Mouse (Mus musculus) C2C12 (cell line): ENCODE measurements around the gene Mob3b. TPM values are rescaled to one million over a fixed set of nuclear protein-coding genes. Genes with fewer than 3 reads are reported as not detected.

ENCODE experiments used
- H3K27me3 ChIP-seq: one replicate; pipeline ENCODE4 v1.6.1; 2011; ENCODE audit not compliant: control insufficient read depth, insufficient read depth, insufficient read length
- H3K36me3 ChIP-seq: one replicate; pipeline ENCODE4 v1.6.1; 2011; ENCODE audit not compliant: control insufficient read depth, insufficient read depth
- H3K4me3 ChIP-seq: one replicate; pipeline ENCODE4 v1.5.1; 2011; ENCODE audit warnings: mild to moderate bottlenecking, control low read depth; ENCODE audit not compliant: poor library complexity, insufficient read depth, severe bottlenecking
- H3K79me2 ChIP-seq: one replicate; pipeline ENCODE4 v1.6.1; 2011; ENCODE audit not compliant: control insufficient read depth, insufficient read depth
- H3K79me3 ChIP-seq: one replicate; pipeline ENCODE4 v1.6.1; 2011; ENCODE audit warnings: low read depth, control low read depth
- H3ac ChIP-seq: one replicate; pipeline ENCODE3; 2011; ENCODE audit warnings: low read depth; ENCODE audit not compliant: control insufficient read depth, insufficient read length
- CEBPB ChIP-seq: IDR thresholded peaks from one replicate; pipeline ENCODE4 v1.6.1; 2011; ENCODE audit warnings: low read depth, mild to moderate bottlenecking, control low read depth, moderate library complexity
- CTCF ChIP-seq: IDR thresholded peaks from one replicate; pipeline ENCODE4 v1.5.1; 2011; ENCODE audit not compliant: control insufficient read depth, insufficient read depth, insufficient read length
- FOSL1 ChIP-seq: IDR thresholded peaks from one replicate; pipeline ENCODE4 v1.8.0; 2011; ENCODE audit warnings: mild to moderate bottlenecking, low read length; ENCODE audit not compliant: poor library complexity, insufficient read depth, severe bottlenecking
- MAX ChIP-seq: IDR thresholded peaks from one replicate; pipeline ENCODE4 v1.6.1; 2011; ENCODE audit warnings: mild to moderate bottlenecking, control low read depth
- MYOD1 ChIP-seq: IDR thresholded peaks from one replicate; pipeline ENCODE4 v1.6.1; 2011; ENCODE audit warnings: low read depth; ENCODE audit not compliant: control insufficient read depth, insufficient read length
- MYOG ChIP-seq: IDR thresholded peaks from one replicate; pipeline ENCODE4 v1.6.1; 2011; ENCODE audit not compliant: control insufficient read depth, insufficient read length; ENCODE audit errors: extremely low read depth
- USF1 ChIP-seq: IDR thresholded peaks from one replicate; pipeline ENCODE4 v1.6.1; 2011; ENCODE audit warnings: low read depth, mild to moderate bottlenecking, control low read depth, moderate library complexity
- polyA plus RNA-seq: library from polyadenylated mRNA; unstranded; fragments of >200 nt; fragmentation: generic; extraction: Trizol; gene quantifications from one replicate; pipeline ENCODE4 v1.2.1, GENCODE M21; 2012; ENCODE audit warnings: missing spikeins

Mob3b gene
- polyA plus RNA-seq, 1 experiment, result 0.18 TPM

DNA sequence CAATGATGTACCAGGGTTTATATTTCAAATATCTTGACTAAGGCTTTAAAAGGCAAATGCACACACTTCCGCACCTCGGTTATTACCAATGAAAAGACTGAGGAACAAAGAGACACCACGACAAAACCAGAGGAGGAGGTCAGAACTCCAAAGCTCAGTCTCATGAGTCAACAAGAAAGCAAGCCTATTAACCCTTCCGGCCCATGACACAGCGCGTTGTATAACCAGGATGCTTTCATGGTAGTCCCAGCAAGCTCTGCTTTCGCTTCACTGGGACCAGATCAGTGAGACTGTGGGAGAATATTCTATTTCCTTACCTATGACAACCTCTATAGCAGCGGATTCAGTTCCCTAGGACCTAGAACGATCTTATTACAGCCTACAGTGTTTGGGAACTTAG is 30.5 kb downstream of the Mob3b start:
- Histone ChIP-seq H3K36me3 (no peaks in the 10 kb centered on the region), H3K4me3 (no peak overlapping the region), H3K27me3 (no peaks in the 10 kb centered on the region), H3ac (no peak overlapping the region), H3K79me3 (no peaks in the 10 kb centered on the region), H3K79me2 (no peaks in the 10 kb centered on the region)
- no peak for TF ChIP-seq USF1
- TF ChIP-seq CTCF, result no peak
- TF ChIP-seq CEBPB, result no peak
- TF ChIP-seq MYOD1, result no peak
- no peak for TF ChIP-seq MAX
- TF ChIP-seq MYOG, result no peak

DNA sequence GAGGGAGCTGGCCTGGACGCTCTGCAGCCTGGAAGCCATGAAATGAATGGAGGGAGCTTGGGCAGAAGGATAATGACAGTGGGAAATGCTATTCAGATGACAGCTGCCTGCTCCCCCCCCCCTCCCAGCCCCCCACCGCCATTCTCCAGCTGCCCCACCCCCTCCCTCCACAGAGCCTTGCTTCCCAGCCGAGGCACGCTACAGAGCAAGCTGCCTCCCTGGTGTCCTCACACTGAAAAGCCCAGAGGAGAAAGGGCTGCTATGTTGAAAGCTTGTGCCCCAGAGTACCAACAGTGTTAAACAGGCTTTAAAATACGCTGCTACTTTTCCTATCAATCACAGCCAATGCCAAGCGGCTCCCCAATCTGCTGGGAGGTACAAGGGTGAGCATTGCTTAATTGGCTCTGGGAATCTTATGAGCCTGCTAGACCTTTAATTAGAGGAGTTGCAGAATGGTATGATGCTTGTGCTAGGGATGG is 31.9 kb downstream of the Mob3b start:
- H3ac ChIP-seq, result no peak overlapping the region
- TF ChIP-seq MYOD1, result no peak
- TF ChIP-seq CEBPB, result no peak
- no peak for TF ChIP-seq MYOG
- TF ChIP-seq USF1, result no peak
- H3K4me3 ChIP-seq, result no peak overlapping the region
- no peaks in the 10 kb centered on the region for H3K36me3 ChIP-seq
- no peaks in the 10 kb centered on the region for H3K79me3 ChIP-seq
- no peaks in the 10 kb centered on the region for H3K79me2 ChIP-seq
- no peaks in the 10 kb centered on the region for H3K27me3 ChIP-seq

DNA sequence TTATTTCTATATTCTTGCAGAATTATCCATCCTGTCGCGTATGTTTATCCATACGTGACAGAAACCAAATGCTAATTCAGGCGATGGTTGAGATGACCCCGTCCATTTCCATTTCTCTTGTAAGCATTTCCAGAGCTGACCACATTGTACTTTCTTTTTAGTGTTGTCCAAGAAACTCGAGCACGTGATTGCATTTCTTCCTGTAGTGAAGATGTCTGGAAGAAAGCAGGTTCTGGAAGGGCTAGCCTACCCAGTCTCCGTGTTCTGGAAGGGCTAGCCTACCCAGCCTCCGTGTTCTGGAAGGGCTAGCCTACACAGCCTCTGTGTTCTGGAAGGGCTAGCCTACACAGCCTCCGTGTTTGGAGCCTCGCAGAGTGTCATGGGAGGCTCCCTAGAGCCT is 33.3 kb downstream of the Mob3b start:
- Histone ChIP-seq H3K79me3 (no peaks in the 10 kb centered on the region), H3K79me2 (no peaks in the 10 kb centered on the region), H3K4me3 (no peak overlapping the region), H3K36me3 (no peaks in the 10 kb centered on the region), H3K27me3 (no peaks in the 10 kb centered on the region), H3ac (no peak overlapping the region)
- TF ChIP-seq USF1 (no peak), CTCF (no peak), MYOG (no peak), FOSL1 (no peak), CEBPB (no peak), MYOD1 (no peak), MAX (no peak)

DNA sequence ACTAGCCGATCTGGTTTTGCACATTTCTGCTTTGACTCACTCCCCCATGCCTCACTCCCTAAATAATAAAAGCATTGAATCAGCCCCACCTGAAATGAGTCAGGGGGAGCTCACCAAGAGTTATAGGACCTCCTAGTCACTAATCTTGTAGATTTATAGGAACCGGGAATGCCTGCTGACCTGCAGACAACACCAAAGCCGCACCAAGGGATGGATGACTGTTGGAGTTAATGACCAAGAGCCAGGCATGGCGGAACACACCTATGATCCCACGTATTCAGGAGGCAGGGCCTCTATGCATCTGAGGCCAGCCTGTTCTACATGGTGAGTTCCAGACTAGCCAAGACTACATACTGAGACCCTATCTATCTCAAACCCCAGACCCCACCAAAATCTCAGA is 34.2 kb downstream of the Mob3b start:
- no peaks in the 10 kb centered on the region for H3K79me2 ChIP-seq
- H3ac ChIP-seq, result no peak overlapping the region
- no peak overlapping the region for H3K4me3 ChIP-seq
- no peaks in the 10 kb centered on the region for H3K36me3 ChIP-seq
- TF ChIP-seq MYOG (no peak), USF1 (no peak), FOSL1 (no peak), CEBPB (no peak), CTCF (no peak), MAX (no peak), MYOD1 (no peak)
- H3K27me3 ChIP-seq, result no peaks in the 10 kb centered on the region
- no peaks in the 10 kb centered on the region for H3K79me3 ChIP-seq

DNA sequence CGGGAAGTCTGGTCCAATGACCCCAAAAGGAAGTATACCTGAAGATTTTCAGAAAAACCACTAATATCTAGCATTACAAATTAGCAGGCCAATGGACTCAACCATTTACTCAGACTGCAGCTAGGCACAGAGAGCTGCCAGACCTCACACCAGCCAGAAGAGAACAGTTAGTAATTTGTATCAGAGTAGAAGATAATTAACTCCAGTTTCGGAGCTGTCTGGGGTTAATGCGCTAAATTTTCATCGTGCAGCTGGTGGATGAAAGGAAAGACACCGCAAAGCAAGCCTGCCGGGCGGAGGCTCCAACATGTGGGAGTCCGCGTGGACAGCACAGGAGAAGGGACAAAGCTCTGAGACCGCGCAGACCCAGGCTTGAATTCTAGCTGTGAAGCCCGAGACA is 36.2 kb downstream of the Mob3b start:
- no peak overlapping the region for H3K4me3 ChIP-seq
- no peaks in the 10 kb centered on the region for H3K79me3 ChIP-seq
- TF ChIP-seq MYOD1 (no peak), FOSL1 (no peak), USF1 (no peak), MYOG (no peak)
- no peaks in the 10 kb centered on the region for H3K27me3 ChIP-seq
- no peaks in the 10 kb centered on the region for H3K79me2 ChIP-seq
- no peak overlapping the region for H3ac ChIP-seq
- H3K36me3 ChIP-seq, result no peaks in the 10 kb centered on the region

DNA sequence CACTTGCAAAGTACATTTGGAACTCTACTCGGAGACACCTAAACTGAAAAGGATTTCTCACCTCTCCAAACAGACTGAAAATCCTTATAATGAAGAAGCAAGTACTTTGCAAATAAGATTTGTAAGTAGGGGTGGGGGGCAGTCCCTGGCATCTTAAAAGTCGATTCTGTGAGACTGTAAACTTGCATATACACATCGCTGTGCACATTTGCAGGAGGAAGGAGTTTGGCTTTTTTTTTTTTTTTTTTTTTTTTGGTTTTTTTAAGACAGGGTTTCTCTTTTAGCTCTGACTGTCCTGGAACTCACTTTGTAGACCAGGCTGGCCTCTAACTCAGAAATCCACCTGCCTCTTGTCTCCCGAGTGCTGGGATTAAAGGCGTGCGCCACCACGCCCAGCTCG is 36.7 kb downstream of the Mob3b start:
- Histone ChIP-seq H3K79me3 (no peaks in the 10 kb centered on the region), H3ac (no peak overlapping the region), H3K4me3 (no peak overlapping the region), H3K27me3 (no peaks in the 10 kb centered on the region), H3K36me3 (no peaks in the 10 kb centered on the region), H3K79me2 (no peaks in the 10 kb centered on the region)
- TF ChIP-seq MYOG, result no peak
- TF ChIP-seq MYOD1, result no peak
- no peak for TF ChIP-seq CTCF
- no peak for TF ChIP-seq USF1
- TF ChIP-seq CEBPB, result no peak
